Mouse (Mus musculus) lung, postnatal 0 days (tissue): ENCODE data around the gene 9230102O04Rik.

Experiments used
- CTCF ChIP-seq: IDR thresholded peaks from 2 replicates; pipeline ENCODE4 v1.5.1; 2016; ENCODE audit warnings: antibody characterized with exemption, mild to moderate bottlenecking
- EP300 ChIP-seq: IDR thresholded peaks from 2 replicates; pipeline ENCODE4 v1.6.1; 2016; ENCODE audit warnings: antibody characterized with exemption, mild to moderate bottlenecking, control low read depth

DNA sequence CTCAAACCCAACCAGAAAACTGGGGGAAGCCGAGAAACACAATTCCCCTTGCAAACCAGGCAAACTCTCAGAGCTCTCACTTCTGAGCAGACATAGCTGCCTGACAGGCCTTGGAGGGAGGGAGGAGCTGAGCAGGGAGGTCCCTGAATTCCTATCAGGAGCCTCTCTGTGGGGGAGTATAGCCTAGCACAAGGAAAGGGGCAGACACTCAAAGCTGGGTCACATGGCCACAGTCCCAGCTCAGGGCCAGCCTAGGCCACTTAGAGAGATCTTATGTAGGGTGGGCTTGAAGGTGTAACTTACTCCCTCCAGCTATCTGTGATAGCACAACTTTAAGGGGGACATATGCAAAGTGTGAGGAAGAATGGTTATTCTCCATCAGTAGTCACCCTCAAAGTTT lies 46.6 kb upstream of the 9230102O04Rik start:
- TF ChIP-seq CTCF (no peak), EP300 (no peak)
